Mouse (Mus musculus) central nervous system, embryonic 14 days (tissue): ENCODE results near the gene 1700012A03Rik. TPM values are rescaled to one million over a fixed set of nuclear protein-coding genes. Genes with fewer than 3 reads are reported as not detected.

Experiments used
- polyA plus RNA-seq: library from polyadenylated mRNA; depleted of rRNA; stranded (reverse); fragments of >200 nt; gene quantifications from 2 replicates; pipeline ENCODE4 v1.2.3, GENCODE M21; 2012; rRNA removed

Gene 1700012A03Rik
- polyA plus RNA-seq = not detected in 2 replicates

GRCm38 (mm10) chr6:32049951-32050345 lies at the start of gene 1700012A03Rik:
1700012A03Rik (plus strand) TSS chr6:32050246.

